Mouse (Mus musculus): ENCODE measurements around the gene Pola1.
A peak's percentile ranks its signal among the peaks of the same experiment; 100 is the strongest.

The Pola1 gene

DNA sequence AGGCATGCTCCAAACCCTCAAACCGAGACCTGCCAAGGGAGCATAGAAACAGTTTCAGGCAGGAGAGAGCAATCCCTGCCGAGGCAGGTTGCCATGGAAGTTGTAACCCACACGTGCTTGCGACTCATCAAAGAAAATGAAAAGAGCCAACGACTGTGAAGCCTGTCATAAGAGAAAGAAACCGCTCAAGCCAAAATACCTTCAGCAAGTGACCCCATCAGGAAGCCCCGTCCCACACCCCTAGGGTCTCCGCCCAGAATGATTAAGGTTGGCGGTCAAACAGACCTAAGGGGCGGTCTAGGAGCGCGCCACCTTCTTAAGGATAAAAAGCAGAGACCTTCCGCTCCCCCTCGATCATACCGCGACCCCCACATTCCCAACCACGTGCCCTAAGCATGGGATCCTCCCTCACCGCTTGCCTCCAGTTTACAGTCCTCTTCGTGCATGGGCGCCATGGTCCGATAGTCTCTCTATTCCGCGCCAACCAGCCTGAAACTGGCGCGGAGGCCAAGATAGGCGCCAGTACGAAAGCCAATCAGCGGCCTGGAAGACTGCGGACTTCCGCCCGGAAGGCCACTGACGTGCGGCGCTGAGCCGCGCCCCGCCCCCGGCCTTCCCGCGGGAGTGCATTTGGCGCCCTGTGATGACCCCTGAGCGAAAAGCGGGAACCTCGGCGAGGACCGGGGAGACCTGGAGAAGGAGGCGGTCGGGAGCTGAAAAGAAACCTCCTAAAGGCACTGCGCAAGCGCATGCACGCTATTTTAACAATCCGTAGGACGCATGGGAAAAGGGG is at the start of gene Pola1:
TSS of gene Pola1 (minus strand) at position 499 of the 793 bp plus-strand sequence.
- peak; percentile 88 for DNase-seq

DNA sequence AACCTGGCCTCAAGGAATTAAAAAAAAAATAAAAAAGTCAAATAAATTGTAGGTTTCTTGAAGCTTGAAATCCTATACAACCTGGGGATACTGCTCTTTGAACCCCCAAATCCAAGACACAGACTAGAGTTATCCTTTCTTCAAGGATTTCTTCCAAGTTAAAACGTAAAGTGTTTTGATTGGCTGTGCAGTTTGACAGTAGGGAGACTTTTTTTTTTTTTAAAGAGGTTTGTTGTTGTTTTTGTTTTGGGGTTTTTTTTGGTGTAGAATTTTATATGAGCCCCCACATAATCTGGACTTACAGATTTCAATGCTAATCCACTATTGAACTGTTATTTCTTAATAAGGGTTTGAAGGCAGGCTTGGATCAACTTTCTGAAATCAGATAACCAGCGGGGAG is 44.3 kb upstream of the Pola1 start:
- DNase-seq = no peak

GRCm38 (mm10) chrX:93674836-93675795 is 43.2 kb upstream of the Pola1 start:
- DNase-seq = peak; percentile 45

DNA sequence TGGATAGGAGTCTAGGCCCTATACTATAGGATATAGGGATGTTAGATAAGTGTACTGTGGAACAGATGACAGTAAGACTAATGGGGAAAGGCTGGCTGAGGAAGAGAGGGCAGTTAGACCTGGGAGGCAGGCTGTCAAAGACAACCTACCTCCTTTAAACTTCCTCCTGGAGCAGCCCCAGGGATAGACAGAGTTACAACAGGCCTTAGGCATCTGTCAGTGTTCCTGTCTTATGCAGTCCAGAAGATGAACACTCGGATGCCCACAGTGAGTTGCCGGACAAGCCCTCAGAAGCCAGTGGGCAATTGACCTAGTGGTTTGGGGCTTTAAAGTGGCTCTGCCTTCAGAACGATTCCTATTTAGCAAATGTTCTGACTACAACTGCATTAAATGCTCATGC is 42.5 kb upstream of the Pola1 start:
- DNase-seq = no peak

DNA sequence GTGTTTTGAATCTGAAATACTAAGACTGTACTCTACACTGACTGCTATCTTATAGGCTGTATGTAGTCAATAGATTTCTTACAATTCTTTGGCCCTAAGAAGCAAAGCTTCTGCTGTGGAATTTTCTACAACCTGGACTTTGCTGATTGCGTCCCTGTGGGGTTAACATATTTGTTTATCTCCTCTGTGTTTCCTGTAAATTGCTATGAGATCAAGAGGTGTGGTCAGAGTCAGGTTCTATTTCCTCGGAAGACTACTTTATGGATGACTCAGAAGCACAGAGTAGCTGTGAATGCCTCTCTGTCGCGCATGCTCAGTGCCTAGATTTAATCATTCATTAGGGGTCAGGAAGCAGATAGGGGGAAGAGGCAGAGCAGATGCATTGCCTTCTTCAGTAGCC is 32.8 kb upstream of the Pola1 start:
- no peak for DNase-seq

DNA sequence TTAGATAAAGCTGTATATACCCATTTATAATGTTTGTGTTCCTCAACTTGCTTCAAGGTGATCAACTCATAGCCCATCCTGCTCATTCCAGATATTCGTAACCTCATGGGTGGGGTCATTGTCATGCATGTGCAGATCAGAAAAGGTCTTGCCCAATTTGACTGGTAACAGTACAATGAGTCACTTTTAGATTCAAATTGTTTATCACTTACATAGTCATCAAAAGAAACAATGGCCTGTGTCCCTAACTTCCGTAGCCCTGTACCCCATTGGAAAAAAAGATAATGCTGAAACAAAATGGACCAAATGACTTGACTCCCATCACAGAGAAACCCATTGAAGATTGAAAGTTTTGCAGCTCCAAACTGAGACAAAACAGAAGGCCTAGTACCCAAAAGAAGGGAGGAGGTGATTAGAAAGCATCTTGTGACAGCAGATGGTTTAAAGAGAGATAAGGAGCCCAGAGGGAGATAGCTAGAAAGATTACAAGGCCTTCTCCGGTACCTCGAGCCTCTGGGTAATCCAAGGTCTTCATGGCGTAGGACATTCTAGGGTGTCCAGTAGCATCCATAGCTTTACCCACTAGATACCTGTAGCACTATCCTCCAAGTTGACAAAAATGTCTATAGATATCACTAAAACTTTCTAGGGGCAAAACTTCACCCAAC is 32.1 kb upstream of the Pola1 start:
- DNase-seq = no peak

GRCm38 (mm10) chrX:93655153-93655552 is 23.2 kb upstream of the Pola1 start:
- DNase-seq = no peak

- DNase-seq = no peak
These were observed 22.5 kb upstream of the Pola1 start, which contains the start of gene Pcyt1b for GRCm38 (mm10) chrX:93654218-93655002. Gene Pcyt1b, plus strand, starts transcription at chrX:93654863.

DNA sequence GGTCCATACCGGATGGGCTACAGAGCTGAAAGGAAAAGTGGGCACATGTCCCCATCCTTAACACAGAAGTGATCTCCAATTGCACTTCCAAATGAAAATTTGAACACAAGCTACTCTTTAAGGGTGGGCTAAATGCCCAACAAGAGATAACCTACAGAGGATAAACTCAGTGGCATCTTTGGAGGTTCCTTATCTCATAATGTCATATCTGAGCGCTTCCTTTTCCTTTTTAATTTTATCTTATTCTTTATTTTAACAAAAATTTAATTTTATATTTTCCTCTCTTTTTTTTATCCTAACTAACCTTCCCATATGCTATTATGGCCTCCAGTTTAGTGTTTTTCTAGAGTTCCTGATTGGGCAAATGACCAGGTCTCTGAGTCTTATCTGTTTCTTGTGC is 18.8 kb upstream of the Pola1 start:
- DNase-seq = no peak

DNA sequence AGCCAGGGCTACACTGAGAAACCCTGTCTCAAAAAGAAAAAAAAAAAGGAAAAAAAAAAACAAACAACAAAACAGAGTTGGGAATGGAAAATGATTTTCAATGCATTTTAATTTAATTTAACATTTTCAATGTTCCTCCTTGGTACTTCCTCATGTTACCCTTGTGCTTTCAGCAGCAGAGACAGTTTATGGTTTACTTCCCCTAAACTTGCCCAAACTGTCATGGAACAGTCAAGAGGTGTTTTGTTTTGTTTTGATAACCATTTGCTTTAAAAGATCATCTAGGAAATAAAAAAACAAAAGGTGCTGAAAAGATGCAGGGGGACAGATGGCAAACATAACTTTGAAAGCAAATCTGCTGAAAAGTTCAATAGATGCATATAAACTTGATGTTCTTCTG is 12.1 kb upstream of the Pola1 start:
- DNase-seq = no peak

GRCm38 (mm10) chrX:93643600-93643999 is 11.6 kb upstream of the Pola1 start:
- DNase-seq = no peak

DNA sequence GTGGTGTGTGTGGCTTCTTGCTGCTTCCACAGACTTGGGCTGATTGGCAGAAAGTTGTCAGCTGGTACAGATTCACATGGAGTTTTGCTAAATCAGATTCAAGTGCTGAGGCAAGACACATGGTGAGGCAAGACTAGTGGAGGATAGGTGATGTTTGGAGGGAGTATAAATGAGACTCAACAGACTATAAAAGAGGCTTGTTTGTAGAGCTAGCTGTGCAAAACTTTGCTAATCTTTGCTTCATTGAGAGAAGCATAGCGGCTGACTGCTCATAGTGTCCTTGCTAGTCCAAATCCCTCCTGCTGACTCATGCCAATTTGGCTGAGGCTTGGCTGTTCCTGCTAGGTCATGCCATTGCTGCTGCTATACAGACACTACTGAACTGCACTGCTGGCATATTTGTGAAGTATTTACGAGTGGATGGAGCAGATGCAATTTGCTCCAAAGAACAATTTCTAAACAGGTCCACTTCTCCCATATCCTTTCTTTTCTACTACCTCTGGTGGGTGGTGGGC is 3.0 kb upstream of the Pola1 start:
- no peak for DNase-seq

DNA sequence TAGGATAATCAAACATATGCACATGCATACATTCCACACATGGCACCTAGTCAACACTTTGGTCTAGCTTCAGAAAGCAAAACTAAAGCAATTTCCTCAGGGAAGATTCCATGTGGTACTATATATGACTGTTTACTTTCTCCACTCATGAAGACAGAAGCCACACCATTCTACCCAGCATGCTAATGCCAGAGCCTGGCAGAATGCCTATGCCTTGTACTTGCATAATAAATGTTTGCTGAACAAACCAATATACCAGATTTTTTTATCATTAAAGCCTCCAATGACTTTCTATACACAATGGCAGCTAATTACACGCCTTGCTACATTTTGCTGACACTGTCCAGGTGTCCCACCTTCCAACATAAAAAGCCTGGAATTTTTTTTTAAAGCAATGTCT is 1.7 kb downstream of the Pola1 start:
- DNase-seq = no peak

DNA sequence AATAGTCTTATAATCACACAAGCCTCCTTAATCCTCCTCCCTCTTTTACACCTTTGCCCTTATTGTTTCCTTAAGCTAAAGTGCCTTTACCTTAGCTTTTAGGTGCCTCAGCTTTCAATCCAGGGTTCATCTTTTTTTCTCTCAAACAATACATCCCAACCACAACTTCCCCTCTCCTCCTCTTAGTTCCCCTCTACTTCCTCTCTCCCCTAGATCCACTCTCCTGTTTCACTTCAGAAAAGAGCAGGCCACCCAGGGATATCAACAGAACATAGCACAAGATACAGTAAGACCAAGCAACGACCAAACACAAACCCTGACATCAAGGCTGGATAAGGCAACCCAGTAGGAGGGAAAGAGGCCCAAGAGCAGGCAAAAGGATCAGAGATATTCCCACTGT is 29.7 kb downstream of the Pola1 start:
- DNase-seq = no peak

- DNase-seq = no peak
These were observed 37.7 kb downstream of the Pola1 start for GRCm38 (mm10) chrX:93594283-93594682.

GRCm38 (mm10) chrX:93580931-93581330 is 51.0 kb downstream of the Pola1 start:
- DNase-seq = no peak

DNA sequence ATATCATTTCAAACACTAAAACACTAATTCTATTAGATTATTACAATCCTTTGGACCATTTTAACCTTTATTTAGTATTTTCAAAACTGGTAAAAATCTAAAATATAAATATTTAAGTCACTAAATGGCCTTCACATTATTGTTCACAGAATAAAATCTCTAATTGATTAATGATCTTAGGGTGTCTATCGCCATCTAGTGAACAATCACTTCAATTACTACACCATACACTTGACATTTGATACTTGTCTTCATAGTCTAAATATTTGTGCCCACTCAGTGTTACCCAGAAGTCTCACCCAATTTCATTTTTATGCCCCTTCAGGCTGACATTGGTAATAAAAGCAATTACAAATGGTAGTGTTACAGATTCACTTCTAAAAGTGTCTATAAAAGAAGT is 74.8 kb downstream of the Pola1 start:
- no peak for DNase-seq

DNA sequence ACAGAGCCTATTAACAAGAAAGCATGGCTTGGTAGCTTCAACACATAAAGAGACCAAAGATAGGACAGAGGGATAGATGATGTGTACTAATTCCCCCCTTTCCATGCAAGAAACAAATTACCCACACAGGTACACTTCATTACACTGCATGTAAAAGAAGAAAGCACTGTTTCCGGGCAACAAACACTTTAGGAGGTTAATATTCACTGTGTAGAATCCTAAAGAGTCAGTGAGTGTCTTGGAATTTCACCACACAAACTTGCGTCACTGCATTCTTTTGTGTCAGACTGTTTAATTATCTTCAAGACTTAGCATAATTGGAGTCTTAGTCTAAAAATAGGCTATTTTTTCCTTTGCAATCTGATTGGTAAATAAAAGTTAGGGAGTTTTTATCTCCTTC is 92.2 kb downstream of the Pola1 start:
- no peak for DNase-seq

DNA sequence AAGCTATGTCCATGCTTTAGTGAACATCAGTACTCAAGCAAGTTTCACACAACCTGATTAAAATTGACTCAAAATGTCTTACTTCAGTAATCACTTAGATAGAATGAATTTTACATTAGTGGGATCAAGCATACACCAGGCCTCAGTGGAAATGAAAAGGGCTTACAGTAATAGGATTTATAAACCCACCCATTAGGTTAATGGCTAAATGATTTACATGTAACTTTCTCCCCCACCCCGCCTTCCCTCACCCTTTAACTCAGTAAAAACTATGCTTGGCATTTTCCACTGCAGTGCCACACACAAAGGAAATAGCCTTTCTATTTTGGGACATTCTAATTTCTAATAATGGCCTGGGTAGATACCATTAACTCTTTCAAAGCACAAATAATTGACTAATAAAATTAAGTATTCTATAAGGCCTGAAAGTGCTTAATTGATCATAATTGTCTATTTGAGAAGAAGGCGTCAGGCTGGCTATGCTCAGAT is 129.0 kb downstream of the Pola1 start:
- no peak for DNase-seq

- no peak for DNase-seq
These were observed 134.4 kb downstream of the Pola1 start for GRCm38 (mm10) chrX:93497597-93497996.

DNA sequence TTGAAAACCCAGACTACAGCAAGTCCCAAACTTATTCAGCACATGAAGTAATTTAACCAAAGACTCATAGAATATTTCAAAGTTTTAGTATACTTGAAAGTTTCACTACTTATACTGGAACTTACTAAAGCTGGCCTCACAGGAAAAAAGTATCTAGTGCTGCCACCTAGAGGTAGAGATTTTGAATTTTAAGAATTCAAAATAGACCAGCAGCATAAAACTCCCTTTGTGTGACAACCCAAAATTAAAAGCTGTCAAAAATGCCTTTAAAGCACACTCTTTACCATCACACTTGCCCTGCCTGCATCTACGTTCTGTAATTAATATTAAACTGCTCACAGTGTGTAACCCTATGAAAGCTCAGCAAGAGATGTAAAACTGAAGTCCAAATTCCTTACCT is 166.2 kb downstream of the Pola1 start:
- no peak for DNase-seq

DNA sequence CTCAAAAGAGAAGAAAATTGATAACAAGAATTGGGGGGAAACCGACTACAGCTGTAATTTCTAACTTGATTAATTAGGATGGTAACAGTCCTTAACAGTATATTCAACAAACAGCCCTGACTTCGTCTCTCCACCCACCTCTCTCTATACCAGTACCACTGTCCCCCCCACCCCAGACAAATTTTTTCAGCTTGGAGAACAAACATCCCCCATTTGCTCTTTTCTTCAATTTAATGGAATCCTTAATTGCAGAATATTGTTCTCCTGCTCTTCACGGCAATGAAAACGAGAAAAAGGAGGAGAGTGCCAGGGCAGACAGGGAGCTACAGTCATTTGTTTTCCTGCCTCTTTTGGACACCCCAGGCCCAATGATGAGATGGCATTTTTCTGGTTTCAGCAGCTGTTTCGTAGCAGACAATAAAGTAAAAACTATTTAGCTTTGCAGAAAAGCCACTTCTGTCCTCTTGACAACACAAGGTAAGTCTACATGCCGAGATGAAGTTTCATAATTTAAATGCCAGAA is 202.2 kb downstream of the Pola1 start:
- no peak for DNase-seq

All from cerebellum, adult 11 months (tissue).